Mouse (Mus musculus) olfactory bulb, adult 2 months (tissue): ENCODE data around the gene Mrps15. TPM values are rescaled to one million over a fixed set of nuclear protein-coding genes. Genes with fewer than 3 reads are reported as not detected.

ENCODE experiments used
- H3K27ac ChIP-seq: fragments of 200-500 bp; 2 replicates; pipeline ENCODE4 v1.5.1; 2012; ENCODE audit warnings: low read depth, low read length; ENCODE audit not compliant: insufficient read depth
- H3K4me1 ChIP-seq: fragments of 200-500 bp; 2 replicates; pipeline ENCODE4 v1.6.1; 2012; ENCODE audit warnings: low read length; ENCODE audit not compliant: control insufficient read depth, insufficient read depth
- H3K4me3 ChIP-seq: fragments of 200-500 bp; 2 replicates; pipeline ENCODE4 v1.5.1; 2012; ENCODE audit warnings: mild to moderate bottlenecking, low read depth, low read length, moderate library complexity; ENCODE audit not compliant: insufficient read depth
- CTCF ChIP-seq: fragments of 200-500 bp; IDR thresholded peaks from 2 replicates; pipeline ENCODE4 v1.5.1; 2012; ENCODE audit warnings: low read depth, mild to moderate bottlenecking, low read length, moderate library complexity; ENCODE audit not compliant: insufficient read depth
- POLR2A ChIP-seq: fragments of 200-500 bp; IDR thresholded peaks from 2 replicates; pipeline ENCODE4 v1.6.1; 2012; ENCODE audit warnings: mild to moderate bottlenecking, low read depth, low read length, moderate library complexity; ENCODE audit not compliant: insufficient read depth
- WGBS: fragments of 180-500 bp; shearing (Covaris S2); methylation state at CpG from one replicate; pipeline ENCODE4 v1.1.7; 2018; 5-methylcytosine and 5-hydroxymethylcytosine counted together
- polyA plus RNA-seq: library from polyadenylated mRNA; stranded (reverse); fragments of >200 nt; gene quantifications from 2 replicates; pipeline ENCODE4 v1.2.4, GENCODE M21; 2012; ENCODE audit warnings: low replicate concordance; ENCODE audit not compliant: missing spikeins, insufficient read depth, insufficient read length

Gene Mrps15
- polyA plus RNA-seq, 1 experiment: not detected

- Histone ChIP-seq H3K27ac (no peak overlapping the region), H3K4me3 (no peak overlapping the region), H3K4me1 (no peaks in the 10 kb centered on the region)
- 84% methylated on average over 3 of the region's 3 CpGs for WGBS
- no peak for TF ChIP-seq POLR2A
- TF ChIP-seq CTCF: no peak
Observed at GRCm38 (mm10) chr4:126029042-126029441, 17.7 kb upstream of the Mrps15 start.

DNA sequence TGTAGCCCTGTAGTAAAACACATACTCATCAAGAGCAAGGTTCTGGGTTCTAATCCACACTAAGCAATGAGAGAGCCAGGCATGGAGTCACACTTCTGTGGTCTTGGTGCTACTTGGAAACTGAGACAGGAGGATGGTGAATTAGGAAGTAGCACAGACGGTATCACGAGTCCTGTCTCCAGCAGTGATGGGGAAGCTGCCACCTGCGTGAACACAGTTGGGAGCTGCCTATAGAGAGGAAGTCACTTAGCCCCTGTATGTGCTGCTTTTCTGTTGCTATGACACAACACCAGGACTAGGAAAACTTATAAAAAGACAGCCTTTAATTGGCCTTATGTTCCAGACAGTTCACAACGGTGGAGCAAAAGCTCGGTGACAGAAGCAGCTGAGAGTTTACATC lies 16.0 kb upstream of the Mrps15 start:
- Histone ChIP-seq H3K4me3 (no peak overlapping the region), H3K4me1 (no peaks in the 10 kb centered on the region), H3K27ac (no peak overlapping the region)
- WGBS: 53% methylated on average over 5 of the region's 5 CpGs
- no peak for TF ChIP-seq CTCF
- no peak for TF ChIP-seq POLR2A

DNA sequence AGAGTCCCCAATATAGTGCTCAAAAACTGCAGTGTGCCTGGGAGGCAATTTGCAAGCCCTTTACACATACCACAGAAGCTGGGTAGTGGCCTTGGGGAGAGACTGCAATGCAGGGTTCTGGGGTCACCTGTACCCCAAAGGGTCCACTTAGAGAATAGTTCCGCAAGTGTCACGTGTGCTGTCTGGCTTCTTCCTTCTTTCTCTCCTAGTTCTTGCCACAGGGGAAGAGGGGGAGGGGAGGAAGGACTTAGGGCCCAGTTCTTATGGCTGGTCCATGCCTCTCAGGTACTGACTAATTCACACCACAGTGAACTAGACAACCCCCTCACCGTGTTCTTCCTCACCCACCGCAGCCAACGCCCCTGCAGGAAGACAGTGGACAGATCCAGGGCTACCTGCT lies 11.3 kb upstream of the Mrps15 start:
- Histone ChIP-seq H3K4me3 (no peak overlapping the region), H3K4me1 (no peaks in the 10 kb centered on the region), H3K27ac (no peak overlapping the region)
- WGBS: 80% methylated on average over 5 of the region's 5 CpGs
- TF ChIP-seq POLR2A (no peak), CTCF (no peak)

DNA sequence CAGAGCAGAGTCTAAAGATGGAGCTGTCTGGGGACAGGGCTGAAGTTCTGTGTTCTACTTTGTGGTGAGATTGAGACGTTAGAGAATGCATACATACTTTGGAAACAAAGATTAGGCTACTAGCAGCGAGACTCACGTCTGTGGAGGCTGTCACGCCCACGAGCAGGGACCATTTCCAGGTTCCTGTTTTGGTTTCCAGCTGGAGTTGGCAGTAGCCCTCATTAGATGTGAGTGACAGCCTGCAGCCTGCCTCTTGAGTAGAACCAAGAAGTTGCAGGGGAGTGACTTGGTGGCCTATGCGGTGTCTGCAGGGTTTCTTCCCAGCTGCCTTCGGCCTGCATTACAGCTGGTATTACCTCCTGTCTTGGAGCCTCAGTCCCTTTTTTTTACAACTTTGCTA lies 4.9 kb downstream of the Mrps15 start:
- Histone ChIP-seq H3K27ac (no peak overlapping the region), H3K4me3 (no peak overlapping the region), H3K4me1 (peaks cover 5% of the 10 kb centered on the region)
- no peak for TF ChIP-seq POLR2A
- TF ChIP-seq CTCF: no peak
- WGBS: 64% methylated on average over 7 of the region's 7 CpGs

GRCm38 (mm10) chr4:126057207-126058133 lies 10.7 kb downstream of the Mrps15 start:
- TF ChIP-seq CTCF (no peak), POLR2A (no peak)
- 17% methylated on average over 19 of the region's 19 CpGs for WGBS
- no peak overlapping the region for H3K27ac ChIP-seq
- peak overlapping the region; percentile 82 for H3K4me3 ChIP-seq
- peaks cover 4% of the 10 kb centered on the region for H3K4me1 ChIP-seq

- Histone ChIP-seq H3K4me1 (peaks cover 4% of the 10 kb centered on the region), H3K27ac (peak within 1 kb of the TSS; percentile 38; the same call in 1 of the 2 replicates), H3K4me3 (peak within 1 kb of the TSS; percentile 82)
- WGBS: under 1% methylated on average over 57 of the region's 57 CpGs
- peak; percentile 33; the same call in 1 of the 2 replicates for TF ChIP-seq POLR2A
- TF ChIP-seq CTCF: no peak
Observed at GRCm38 (mm10) chr4:126058134-126058996, 11.6 kb downstream of the Mrps15 start, which contains the start of gene Oscp1. Gene Oscp1, plus strand, starts transcription at chr4:126058565.

DNA sequence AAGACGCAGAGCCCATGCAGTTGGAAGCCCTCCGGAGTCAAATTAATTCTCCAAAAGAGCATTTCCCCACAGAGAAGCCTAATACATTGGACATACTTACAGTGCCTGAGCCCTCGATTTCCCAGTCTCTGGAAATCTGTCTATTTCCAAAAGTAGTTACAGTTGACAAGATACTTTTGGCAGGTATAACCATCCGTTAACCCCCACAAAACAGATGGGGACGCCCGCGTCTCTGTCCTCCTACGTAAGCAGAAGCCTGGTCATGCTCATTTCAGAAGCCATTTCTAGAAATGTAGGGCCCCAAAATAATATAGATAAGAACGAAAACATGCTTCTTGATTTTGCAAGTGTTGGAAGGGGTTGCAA lies 12.3 kb downstream of the Mrps15 start:
- Histone ChIP-seq H3K4me1 (peaks cover 4% of the 10 kb centered on the region), H3K27ac (no peak overlapping the region; the same call in 1 of the 2 replicates), H3K4me3 (peak overlapping the region; percentile 82)
- WGBS: 16% methylated on average over 9 of the region's 9 CpGs
- TF ChIP-seq POLR2A (no peak), CTCF (no peak)

GRCm38 (mm10) chr4:126062856-126063255 lies 16.1 kb downstream of the Mrps15 start:
- peaks cover 4% of the 10 kb centered on the region for H3K4me1 ChIP-seq
- no peak for TF ChIP-seq CTCF
- no peak for TF ChIP-seq POLR2A
- H3K4me3 ChIP-seq: no peak overlapping the region
- no peak overlapping the region for H3K27ac ChIP-seq
- WGBS: 57% methylated on average over 1 of the region's 1 CpGs
